Mouse (Mus musculus) T-helper 17 cell (primary cell): ENCODE measurements at regions not wholly inside any gene's neighbourhood (a gene's known extent, or its start where the extent isn't known, plus 50 kb on each side); places are given as distances from the start of the nearest gene placed in this dataset.

ENCODE experiments used
- in situ Hi-C, 2 experiments: fragments of 300-600 bp; cut with MboI, MseI; formaldehyde crosslinking; loops; 1 replicate in 1 of 2; 2 replicates in 1 of 2; pipeline ENCODE4 v1.15.1; 2025; ENCODE audit warnings: high pct_unique_total_duplicates in 2 of 2

GRCm38 (mm10) chr1:42008046-42008445 lies 687.5 kb upstream of the Pou3f3 start:
- in situ Hi-C loops, result no loop called here

GRCm38 (mm10) chr1:42012911-42013310 lies 682.7 kb upstream of the Pou3f3 start:
- in situ Hi-C loops, result no loop called here

DNA sequence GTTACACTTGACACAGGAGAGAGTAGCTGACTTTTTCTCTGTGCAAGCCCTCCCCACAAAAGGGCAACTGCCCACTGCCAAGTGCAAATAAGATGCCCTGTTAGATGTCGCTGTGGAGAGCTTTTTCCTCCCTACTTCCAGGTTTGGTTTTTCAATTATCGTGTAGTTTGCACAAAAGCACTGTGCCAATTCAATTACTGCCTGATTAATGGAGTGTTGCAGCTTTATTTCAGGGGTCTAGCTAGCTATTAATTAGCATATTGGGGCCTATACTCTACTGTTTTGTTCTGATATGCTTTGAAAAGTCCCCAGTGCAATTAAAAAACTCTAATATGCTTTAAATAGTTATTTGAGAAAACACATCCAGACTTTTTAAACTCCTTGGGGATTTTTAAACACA lies 676.6 kb upstream of the Pou3f3 start:
- in situ Hi-C loops, result no loop called here

GRCm38 (mm10) chr1:42025781-42026180 lies 669.8 kb upstream of the Pou3f3 start:
- in situ Hi-C loops, result no loop called here

GRCm38 (mm10) chr1:42026423-42026822 lies 669.1 kb upstream of the Pou3f3 start:
- in situ Hi-C loops, result no loop called here

GRCm38 (mm10) chr1:42033786-42034185 lies 661.8 kb upstream of the Pou3f3 start:
- in situ Hi-C loops, result no loop called here

DNA sequence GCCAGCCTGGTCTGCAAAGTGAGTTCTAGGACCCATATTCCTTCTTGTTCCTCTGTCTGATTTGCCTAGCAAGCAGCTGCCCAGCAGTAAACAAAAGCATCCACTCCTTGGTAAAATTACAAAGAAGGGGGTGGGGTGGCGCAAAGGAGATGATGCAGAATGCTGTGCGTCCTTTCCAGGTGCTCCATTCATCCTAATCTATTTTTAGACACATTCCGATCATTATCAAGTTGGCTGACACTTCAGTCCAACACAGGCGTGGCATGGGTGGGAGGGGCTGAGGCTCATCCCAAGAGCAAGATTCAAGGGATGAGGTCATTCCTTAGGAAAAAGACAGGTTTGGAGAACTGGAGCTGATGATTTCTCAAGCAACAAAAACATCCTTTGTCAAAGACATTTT lies 660.2 kb upstream of the Pou3f3 start:
- in situ Hi-C loops, result no loop called here

GRCm38 (mm10) chr1:42041544-42041943 lies 654.0 kb upstream of the Pou3f3 start:
- in situ Hi-C loops, result no loop called here

DNA sequence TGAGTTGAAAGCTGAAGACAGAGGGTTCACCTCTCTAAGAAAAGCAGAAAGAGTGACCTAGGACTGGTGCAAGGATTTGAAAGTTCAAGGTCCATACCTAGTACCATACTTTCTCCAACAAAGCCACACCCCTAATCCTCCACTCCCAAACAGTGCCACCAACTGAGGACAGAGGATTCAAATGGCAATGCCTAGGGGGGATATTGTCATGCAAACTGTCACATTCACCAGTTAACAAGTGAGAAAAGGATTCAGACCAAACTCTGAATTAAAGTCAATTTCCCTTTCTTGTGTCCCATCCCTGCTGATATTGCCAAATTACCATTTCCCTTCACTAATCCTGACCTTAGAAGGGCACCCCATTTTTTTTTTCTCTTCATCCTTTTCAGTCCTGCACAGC lies 637.1 kb upstream of the Pou3f3 start:
- in situ Hi-C loops, result no loop called here

DNA sequence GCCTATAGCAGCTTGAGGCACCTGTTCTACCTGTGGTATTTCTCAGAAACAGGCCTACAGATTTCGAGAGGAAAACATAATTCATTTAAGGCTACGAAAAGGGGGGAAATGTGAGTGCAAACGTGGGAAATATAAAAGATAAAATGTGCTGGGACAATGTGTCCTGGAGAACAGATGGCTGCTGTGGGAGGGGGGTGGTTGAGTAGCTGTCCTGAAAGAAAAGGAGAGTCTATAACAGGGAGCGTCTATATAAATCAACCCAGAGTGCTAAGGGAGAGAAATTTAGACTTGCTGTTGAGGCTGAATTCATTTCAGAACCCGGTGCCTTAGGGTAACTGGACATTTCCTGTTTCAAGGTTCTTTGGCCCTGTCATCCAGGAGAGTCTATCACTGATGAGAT lies 625.5 kb upstream of the Pou3f3 start:
- in situ Hi-C loops, result no loop called here

- in situ Hi-C loops, result no loop called here
Measured at GRCm38 (mm10) chr1:42096026-42096425, 599.5 kb upstream of the Pou3f3 start.

GRCm38 (mm10) chr1:42098580-42098979 lies 597.0 kb upstream of the Pou3f3 start:
- in situ Hi-C loops, result no loop called here

- in situ Hi-C loops, result no loop called here
Measured at GRCm38 (mm10) chr1:42107521-42107920, 588.0 kb upstream of the Pou3f3 start.

GRCm38 (mm10) chr1:42107925-42108324 lies 587.6 kb upstream of the Pou3f3 start:
- in situ Hi-C loops, result no loop called here

DNA sequence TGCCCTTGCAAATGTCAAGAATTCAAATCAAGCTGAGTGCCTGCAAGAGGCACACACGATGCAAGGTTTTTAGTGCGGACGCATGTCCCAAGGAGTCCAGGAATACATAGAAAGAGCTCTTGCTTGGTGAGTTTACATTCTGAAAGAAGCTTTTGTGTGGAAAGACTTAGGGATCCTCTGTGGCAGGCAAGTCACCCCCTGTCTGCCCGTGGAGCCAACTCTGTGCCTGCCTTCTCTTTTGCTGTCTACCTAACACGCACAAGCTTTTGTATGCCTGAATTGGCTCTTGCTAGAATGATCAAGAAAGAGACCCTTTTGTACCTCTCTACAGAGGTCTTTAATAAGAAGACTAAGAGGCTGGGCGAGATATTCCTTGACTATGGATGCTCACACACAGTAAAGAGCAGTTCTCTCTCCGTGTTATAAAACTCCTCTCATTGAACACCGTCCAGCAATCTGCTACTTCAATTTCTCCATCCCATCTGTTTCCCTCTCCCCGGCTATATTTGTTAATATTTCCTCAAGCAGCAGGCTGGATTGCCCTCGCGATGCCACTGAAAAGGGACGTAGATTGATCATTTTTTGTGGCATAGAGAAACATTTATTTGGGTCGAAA lies 543.3 kb upstream of the Pou3f3 start:
- in situ Hi-C loops, result loop anchor here in 1 of 2 experiments (5.0 kb wide), 1 partner anchor 40 kb away; no protein-coding TSS in a partner anchor

DNA sequence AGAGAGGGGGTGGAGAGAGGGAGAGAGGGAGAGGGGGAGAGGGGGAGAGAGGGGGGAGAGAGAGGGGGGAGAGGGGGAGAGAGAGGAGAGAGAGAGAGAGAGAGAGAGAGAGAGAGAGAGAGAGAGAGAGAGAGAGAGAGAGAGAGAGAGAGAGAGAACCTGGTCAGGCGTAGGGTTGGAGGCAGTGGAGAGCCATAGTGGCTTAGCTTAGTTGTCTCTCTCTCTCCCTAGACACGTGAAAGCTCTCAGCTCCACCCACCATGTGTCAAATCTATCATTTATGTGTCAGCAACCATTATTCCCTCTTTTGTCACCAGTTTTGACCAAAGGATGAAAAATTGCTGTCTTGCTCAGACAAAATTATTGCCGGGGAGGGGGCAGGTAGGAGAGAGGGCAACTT lies 542.7 kb upstream of the Pou3f3 start:
- in situ Hi-C loops, result loop anchor here in 1 of 2 experiments (5.0 kb wide), 1 partner anchor 41 kb away; no protein-coding TSS in a partner anchor

GRCm38 (mm10) chr1:42167790-42168572 lies 527.6 kb upstream of the Pou3f3 start:
- in situ Hi-C loops, result no loop called here

- in situ Hi-C loops, result no loop called here
Measured at GRCm38 (mm10) chr1:42169505-42169904, 526.1 kb upstream of the Pou3f3 start.

DNA sequence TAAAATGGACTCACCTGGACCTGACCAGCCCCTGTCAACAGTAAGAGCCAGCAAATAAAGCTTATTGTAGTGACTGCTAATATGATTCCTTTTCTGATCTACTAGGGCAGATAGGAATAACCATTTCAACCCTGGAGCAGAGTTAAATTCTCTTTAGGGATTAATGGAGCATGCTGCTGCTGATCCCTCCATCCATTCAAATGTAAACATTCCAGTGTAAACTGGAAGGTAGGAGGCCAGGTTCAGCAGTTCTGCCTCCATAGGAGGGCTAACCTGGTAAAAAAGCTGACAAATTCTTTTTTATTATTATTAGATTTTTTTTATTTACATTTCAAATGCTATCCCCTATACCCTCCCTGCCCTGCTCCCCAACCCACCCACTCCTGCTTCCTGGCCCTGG lies 509.3 kb upstream of the Pou3f3 start:
- in situ Hi-C loops, result no loop called here

- in situ Hi-C loops, result no loop called here
Measured at GRCm38 (mm10) chr1:42228098-42228497, 467.5 kb upstream of the Pou3f3 start.

- in situ Hi-C loops, result no loop called here
Measured at GRCm38 (mm10) chr1:42229711-42230110, 465.9 kb upstream of the Pou3f3 start.

GRCm38 (mm10) chr1:42230469-42231040 lies 465.0 kb upstream of the Pou3f3 start:
- in situ Hi-C loops, result no loop called here

DNA sequence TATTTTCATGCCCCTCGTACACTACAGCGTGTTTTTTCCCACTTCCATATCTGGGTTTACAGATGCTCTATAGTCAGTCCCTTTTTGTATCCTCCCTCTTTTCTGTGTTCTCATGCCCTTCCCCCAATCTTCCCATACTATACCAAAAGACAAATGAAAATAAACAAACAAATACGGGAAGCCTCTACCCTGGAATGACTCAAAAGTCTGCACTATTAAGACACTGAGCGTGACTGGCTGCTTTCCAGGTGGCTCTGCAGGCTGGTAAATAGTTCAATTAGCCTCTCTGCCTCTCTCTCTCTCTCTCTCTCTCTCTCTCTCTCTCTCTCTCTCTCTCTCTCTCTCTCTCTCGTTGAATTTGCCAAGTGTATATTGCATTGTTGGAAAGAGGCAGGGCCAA lies 464.5 kb upstream of the Pou3f3 start:
- in situ Hi-C loops, result no loop called here
